Mouse (Mus musculus) natural killer cell, adult 2 months (primary cell): ENCODE measurements around the gene Tdrd1.

Source experiments
- DNase-seq, 2 experiments: peaks; one replicate each; pipeline ENCODE4 v3.0.0; 2022; ENCODE audit warnings: low spot score in 2 of 2

Tdrd1 gene

DNA sequence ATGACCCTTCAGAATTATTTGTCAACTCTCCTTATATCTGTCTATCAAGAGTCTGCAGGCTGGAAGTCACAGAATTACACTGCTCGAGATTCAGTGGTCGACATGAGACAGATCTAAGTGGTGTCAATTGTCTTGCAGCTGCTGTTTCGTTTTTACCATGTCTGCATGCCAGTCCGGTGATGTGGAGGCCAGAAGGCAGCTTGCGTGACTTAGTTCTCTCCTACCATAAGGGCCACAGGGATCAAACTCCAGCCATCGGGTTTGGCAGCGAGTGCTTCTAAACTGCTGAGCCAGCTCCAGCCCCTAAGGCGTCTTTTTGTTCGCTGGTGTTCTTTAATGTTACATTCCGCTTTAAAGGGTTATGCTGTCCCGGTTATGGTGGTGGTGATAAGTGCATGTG, 2.3 kb downstream of the Tdrd1 start:
- DNase-seq = no peak

DNA sequence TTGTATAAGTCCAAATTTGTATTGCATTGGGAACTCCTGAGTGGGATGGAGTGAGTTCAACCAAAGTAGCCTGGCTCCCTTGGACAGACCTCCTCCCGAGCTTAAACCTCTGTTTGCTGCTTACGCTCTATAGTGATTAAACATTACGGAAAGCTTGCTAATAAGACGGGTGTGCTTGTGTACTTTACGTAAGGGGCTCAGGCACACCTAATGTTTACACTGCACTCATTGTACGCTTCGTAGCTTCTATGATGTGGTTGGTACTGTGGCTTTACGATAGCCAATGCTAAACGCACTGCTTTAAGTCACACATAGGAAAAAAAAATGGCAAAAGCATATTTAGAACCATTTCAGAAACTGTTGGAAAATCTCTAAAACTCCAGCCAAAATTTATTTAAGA, 3.3 kb downstream of the Tdrd1 start:
- DNase-seq = no peak

DNA sequence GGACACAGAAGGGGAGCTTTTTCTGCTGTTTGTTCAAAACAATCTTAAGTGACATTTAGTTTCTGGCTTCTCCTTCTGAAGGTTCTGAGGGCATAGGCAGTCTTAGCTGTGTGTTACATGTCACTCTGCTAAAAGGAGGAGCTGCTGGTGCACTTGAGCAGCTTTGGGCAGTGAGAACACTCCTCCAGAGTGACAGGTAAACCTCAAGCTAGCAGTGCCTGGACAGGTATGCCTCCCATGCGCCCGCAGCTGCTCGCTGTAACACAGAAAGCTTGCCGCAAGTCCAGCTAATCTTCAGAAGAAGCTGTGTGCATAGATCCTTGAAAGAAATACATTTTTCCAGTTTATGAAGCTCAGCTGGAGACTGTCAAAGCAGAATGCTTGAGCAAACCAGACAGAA, 4.2 kb downstream of the Tdrd1 start:
- DNase-seq = no peak

DNA sequence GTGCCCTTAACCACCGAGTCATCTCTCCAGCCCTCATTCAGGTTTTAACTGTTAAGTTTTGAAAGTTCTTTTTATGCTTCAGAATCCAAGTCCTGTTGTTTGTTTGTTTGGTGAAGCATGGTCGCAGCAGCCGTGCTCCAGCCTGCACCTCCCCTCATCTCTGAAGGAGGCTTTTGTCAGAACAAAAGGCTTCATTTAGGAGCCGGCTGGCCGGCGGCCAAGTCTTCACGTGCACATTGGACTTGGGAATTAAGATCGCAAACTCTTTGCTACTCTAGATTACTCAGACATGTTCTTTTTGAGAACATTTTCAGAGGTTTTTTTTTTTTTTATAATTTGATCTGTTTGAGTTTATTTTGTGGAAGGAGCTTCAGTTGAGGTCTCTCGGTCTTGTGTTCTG, 9.3 kb downstream of the Tdrd1 start:
- no peak for DNase-seq

- no peak for DNase-seq
These were observed 13.1 kb downstream of the Tdrd1 start for GRCm38 (mm10) chr19:56838942-56839706.

- DNase-seq = no peak
These were observed 17.0 kb downstream of the Tdrd1 start for GRCm38 (mm10) chr19:56842974-56843373.

- no peak for DNase-seq
These were observed 26.6 kb downstream of the Tdrd1 start for GRCm38 (mm10) chr19:56852590-56852989.

DNA sequence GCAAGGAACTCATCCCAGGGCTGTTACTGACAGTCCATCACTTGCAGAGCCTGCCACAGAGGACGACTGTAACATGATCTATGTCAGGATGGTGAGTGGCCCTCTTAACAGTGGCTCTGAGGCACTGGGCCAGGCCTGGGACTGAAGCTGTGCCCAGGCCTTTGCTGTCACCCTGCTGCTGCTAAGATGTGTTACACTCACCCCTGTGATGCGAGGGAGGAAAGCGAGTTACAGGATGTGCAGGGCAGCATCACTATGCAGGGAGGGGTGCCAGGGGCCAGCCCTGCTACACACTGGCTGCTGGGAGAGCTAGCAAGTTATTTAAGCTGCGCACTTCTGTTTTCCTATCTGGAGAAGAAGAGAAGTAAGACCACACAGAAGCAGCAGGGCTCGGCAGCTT, 30.4 kb downstream of the Tdrd1 start:
- DNase-seq = no peak

- no peak for DNase-seq
These were observed 41.7 kb downstream of the Tdrd1 start for GRCm38 (mm10) chr19:56867701-56868100.

DNA sequence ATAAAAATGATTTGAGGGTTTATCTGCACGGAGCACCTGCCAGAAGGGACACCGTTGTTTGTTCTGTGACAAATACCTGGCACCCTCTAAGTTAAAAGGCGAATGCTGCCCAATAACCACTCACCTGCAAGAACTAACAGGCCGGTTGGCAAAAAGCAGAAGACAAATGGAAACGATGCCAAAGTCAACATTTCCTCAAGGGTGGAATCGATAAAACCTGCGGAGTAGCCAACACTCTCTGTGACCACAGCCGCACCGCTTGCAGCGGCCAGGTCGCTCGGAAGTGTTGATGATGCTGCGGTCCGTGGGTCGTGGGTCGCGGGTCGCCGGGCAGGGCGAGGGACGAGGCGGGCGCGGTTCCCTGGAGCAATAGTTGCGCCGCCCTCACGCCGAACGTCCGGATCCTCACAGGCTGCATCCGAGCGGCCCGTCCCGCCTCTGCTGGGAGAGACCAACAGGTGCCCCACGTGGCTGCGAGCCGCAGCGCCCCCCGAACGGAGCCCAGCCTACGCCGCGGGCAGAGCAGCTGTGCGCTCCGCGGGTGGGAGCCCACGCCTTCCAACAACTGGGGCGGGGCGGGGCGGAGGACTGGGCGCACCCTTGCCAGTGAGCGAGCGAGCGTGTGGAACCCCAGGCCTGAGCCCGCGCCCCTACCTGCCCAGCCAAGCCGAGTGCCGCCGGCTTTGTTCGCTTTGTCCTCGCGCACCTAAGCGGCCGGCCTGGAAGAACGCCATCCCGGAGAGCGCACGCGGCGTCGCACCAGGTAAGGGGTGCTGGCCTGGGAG, 48.0 kb downstream of the Tdrd1 start, which contains the start of gene Vwa2:
TSS of gene Vwa2 (plus strand) at position 434 of the 785 bp plus-strand sequence.
- DNase-seq = no peak

DNA sequence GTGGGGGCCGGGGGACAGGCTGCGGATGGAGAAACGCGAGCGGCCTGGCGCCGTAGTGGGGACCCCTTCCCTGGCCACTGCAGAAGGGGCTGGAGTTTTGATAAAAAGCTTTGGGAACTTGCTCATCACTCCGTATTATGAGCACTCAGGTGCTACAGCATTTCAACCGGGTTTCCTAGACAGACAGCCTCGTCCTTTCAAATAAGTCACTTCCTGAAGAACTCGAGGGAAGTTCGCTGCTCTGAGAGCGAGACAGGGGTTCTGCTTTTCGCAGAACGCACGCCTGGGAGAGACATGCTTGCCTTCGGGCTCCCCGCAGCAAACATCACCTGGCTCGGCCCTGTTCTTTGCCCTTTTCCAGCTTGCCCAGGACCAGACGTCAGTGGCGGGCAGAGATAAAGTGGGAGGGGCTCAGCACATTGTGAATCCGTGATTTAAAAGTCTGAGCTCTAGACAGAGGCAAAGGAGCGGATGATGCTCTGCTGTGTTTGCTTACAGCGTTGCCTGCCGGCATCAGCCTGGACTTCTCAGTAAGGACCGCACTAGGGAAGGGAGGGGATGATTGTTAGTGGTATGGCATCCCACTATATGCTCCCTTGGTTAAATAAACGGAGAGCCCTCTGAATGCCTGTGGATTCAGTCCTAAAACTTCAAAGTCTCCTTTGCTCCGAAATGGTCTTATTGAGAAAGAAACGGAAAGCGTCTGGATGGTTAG, 48.7 kb downstream of the Tdrd1 start:
- no peak for DNase-seq

GRCm38 (mm10) chr19:56877364-56877763, 51.4 kb downstream of the Tdrd1 start:
- DNase-seq = no peak

GRCm38 (mm10) chr19:56887879-56888278, 61.9 kb downstream of the Tdrd1 start:
- no peak for DNase-seq

- no peak for DNase-seq
These were observed 62.6 kb downstream of the Tdrd1 start for GRCm38 (mm10) chr19:56888654-56889053.

GRCm38 (mm10) chr19:56891438-56891837, 65.4 kb downstream of the Tdrd1 start:
- no peak for DNase-seq

DNA sequence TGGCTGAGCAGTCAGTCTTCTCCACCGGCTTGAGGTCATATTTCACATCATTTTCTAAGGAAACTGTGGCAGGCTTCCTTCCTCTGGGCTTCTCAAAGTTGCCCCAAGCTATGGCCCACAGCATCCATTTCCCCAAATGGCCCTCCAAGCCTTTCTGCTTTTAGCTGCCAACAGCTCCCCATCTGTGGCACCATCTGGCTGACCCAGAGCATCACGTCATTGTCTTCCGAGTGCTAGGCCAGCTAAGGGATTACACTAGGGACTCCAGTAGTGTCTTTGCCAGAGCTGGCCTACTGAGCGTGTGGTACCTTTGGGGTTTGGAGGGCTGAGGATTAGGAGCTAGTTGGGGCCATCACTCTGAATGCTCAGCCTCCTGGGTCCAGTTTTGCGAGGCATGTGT, 66.6 kb downstream of the Tdrd1 start:
- no peak for DNase-seq

- no peak for DNase-seq
These were observed 67.3 kb downstream of the Tdrd1 start for GRCm38 (mm10) chr19:56893326-56893725.

DNA sequence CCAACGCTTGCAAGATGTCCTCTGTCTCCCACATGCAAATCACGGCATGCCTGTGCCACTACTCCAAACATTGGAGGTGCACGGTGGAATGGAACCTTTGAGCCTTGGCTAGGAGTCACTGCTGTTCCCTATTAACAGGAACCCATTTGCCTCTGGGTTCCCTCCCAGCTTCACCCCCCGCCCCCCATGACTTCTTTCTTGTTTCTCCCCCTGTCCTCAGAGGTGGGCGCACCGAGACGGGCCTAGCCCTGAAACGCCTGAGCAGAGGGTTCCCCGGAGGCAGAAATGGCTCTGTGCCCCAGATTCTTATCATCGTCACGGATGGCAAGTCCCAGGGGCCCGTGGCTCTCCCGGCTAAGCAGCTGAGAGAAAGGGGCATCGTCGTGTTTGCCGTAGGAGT, 71.6 kb downstream of the Tdrd1 start:
- DNase-seq = no peak

DNA sequence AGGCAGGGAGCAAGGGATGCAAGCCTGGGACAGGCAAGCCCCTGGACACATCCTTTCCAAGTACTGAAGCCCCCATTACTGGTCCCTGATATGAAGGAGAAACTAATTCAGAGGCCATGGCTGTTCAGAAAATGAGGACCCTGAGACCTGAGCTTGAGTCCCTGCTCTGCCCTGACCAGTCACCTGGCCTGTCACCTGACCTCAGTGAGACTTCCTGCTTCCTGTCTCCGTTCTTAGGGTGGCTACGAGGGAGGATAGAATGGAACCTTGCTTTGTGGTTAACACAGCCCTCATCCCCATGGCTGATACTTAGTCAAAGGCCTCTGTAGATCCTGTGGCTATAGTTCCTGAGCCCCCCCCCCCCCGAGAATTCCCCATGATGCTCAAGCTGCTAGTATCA, 78.1 kb downstream of the Tdrd1 start:
- DNase-seq = peak; percentile 4 to 7

- DNase-seq = no peak
These were observed 79.4 kb downstream of the Tdrd1 start for GRCm38 (mm10) chr19:56905395-56905794.

GRCm38 (mm10) chr19:56907850-56908249, 81.8 kb downstream of the Tdrd1 start:
- no peak for DNase-seq

DNA sequence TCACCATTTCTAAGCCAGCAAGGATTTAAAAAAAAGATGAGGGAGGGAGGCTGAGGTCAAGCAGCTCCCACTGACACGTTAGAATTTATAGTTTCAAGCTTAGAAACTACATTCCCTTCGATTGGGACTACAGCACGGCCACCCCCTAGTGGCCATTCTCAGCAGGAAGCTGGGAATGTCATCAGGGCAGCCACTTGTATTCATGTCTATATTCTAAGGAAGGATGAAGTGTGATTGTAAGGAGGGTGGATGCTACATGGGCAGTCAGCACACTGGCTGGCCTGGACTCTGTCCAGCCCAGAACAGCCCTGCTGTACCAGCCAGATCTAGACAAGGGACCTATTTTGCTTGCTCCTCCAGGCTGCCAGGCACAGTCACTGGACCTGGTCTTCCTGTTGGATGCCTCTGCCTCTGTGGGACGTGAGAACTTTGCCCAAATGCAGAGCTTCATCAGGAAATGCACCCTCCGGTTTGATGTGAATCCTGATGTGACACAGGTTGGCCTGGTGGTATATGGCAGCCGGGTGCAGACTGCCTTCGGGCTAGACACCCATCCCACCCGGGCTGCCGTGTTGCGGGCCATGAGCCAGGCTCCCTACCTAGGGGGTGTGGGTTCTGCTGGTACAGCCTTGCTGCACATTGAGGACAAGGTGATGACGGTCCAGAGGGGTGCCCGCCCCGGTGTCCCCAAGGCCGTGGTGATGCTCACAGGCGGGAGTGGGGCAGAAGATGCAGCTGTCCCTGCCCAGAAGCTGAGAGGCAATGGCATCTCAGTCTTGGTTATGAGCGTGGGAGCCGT, 82.7 kb downstream of the Tdrd1 start:
- DNase-seq = no peak
